In the genomic region with DNA sequence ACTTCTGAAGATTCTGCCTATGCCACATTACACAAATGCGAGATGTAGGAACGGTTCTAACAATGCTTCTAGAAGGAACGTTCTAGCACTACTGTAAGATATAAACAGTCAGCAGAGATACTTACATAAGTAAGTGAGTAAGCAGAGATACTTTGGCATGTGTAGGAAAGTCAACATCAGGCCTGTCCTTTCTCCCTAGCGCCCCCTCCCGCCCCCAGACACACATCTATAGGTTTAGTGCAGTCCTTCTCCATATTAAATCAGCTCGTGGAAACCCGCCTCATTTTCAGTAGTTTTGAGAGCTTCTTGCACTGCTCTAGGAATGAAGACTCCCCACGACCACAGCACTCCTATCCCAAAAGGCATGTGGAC, we compare ENCODE assay signal across 8 mouse cellular contexts. TPM values are rescaled to one million over a fixed set of nuclear protein-coding genes. Genes with fewer than 3 reads are reported as not detected.
A peak's percentile ranks its signal among the peaks of the same experiment; 100 is the strongest.
DNase-seq lines count a peak whose midpoint lies in the region; ATAC-seq and TF ChIP-seq lines count a peak whose summit lies in the region.

No protein-coding gene starts in this region.

- WGBS in heart, embryonic 12.5 days, result 12% methylated on average over 8 of the region's 8 CpGs
- 13% methylated on average over 8 of the region's 8 CpGs for WGBS in intestine, embryonic 14.5 days

- DNase-seq in heart, postnatal 25 days (ENCODE audit: low spot score), result no peak
- DNase-seq in G1E (ENCODE audit: low spot score), result peak; percentile 28
- DNase-seq in intestine, embryonic 14.5 days (ENCODE audit: low spot score), result no peak
- DNase-seq in lung, postnatal 10 days, result peak; percentile 48
- peak; percentile 55 for DNase-seq in right cerebral cortex, postnatal 14 days
- DNase-seq in c-Kit-positive CD71-positive TER-119-positive erythroid progenitor cells, embryonic 14.5 days (ENCODE audit: low spot score), result no peak

- TF ChIP-seq CTCF in G1E (IDR thresholded peaks at IDR 0.05; ENCODE audit: low read depth, low read length), result no peak

- no peaks in the 10 kb centered on the region for H3K36me3 ChIP-seq in heart, embryonic 12.5 days
- no peaks in the 10 kb centered on the region for H3K36me3 ChIP-seq in G1E (replicated peaks)
- no peaks in the 10 kb centered on the region for H3K36me3 ChIP-seq in intestine, embryonic 14.5 days (ENCODE audit: control insufficient read depth, insufficient read depth, low read length)

- intact Hi-C loops in heart, postnatal 25 days (cut with DNase I), result loop anchor here (5.0 kb wide), 1 partner anchor 225 kb away; no protein-coding TSS in a partner anchor

- H3K9ac ChIP-seq in heart, embryonic 12.5 days, result peak overlapping the region; percentile 73
- H3K9ac ChIP-seq in intestine, embryonic 14.5 days (ENCODE audit: low read length), result peak overlapping the region; percentile 63

- H3K9me3 ChIP-seq in heart, embryonic 12.5 days (replicated peaks), result no peaks in the 10 kb centered on the region
- no peaks in the 10 kb centered on the region for H3K9me3 ChIP-seq in G1E (replicated peaks)
- no peaks in the 10 kb centered on the region for H3K9me3 ChIP-seq in intestine, embryonic 14.5 days (ENCODE audit: control insufficient read depth, low read length)

- ATAC-seq in heart, embryonic 12.5 days (ENCODE audit: insufficient number of reproducible peaks, low FRiP score), result peak; percentile 15
- ATAC-seq in G1E (ENCODE audit: extremely low read depth, insufficient number of reproducible peaks, low FRiP score, poor library complexity, severe bottlenecking), result no peak
- peak; percentile 62 for ATAC-seq in erythroblast, adult 5-6 weeks (replicated peaks; ENCODE audit: low FRiP score, poor library complexity, severe bottlenecking)
- peak; percentile 10 for ATAC-seq in intestine, embryonic 14.5 days (replicated peaks; ENCODE audit: low FRiP score, low TSS enrichment, low read depth)

- peak overlapping the region; percentile 57 for H3K4me3 ChIP-seq in heart, embryonic 12.5 days
- H3K4me3 ChIP-seq in G1E (ENCODE audit: low read depth, low read length), result peak overlapping the region; percentile 71
- peak overlapping the region; percentile 45 for H3K4me3 ChIP-seq in intestine, embryonic 14.5 days (ENCODE audit: low read depth, low read length)

- H3K4me1 ChIP-seq in heart, embryonic 12.5 days (replicated peaks), result peaks cover 8% of the 10 kb centered on the region
- H3K4me1 ChIP-seq in G1E (ENCODE audit: insufficient read depth, low read depth, low read length), result peaks cover 34% of the 10 kb centered on the region
- H3K4me1 ChIP-seq in intestine, embryonic 14.5 days (replicated peaks; ENCODE audit: control insufficient read depth, insufficient read depth, low read length), result no peaks in the 10 kb centered on the region; the same call in 1 of the 2 replicates

- peaks cover 12% of the 10 kb centered on the region for H3K27me3 ChIP-seq in heart, embryonic 12.5 days (replicated peaks)
- peaks cover 6% of the 10 kb centered on the region; the same call in 1 of the 2 replicates for H3K27me3 ChIP-seq in G1E (ENCODE audit: insufficient read depth, low read length)
- H3K27me3 ChIP-seq in intestine, embryonic 14.5 days (replicated peaks; ENCODE audit: control insufficient read depth, insufficient read depth, low read length), result no peaks in the 10 kb centered on the region

- peak overlapping the region; percentile 66; the same call in 1 of the 2 replicates for H3K27ac ChIP-seq in heart, embryonic 12.5 days (ENCODE audit: poor library complexity, severe bottlenecking)
- H3K27ac ChIP-seq in intestine, embryonic 14.5 days (ENCODE audit: low read depth), result peak overlapping the region; percentile 76; the same call in 1 of the 2 replicates

- peak overlapping the region; percentile 86 for H3K4me2 ChIP-seq in heart, embryonic 12.5 days
- H3K4me2 ChIP-seq in intestine, embryonic 14.5 days (ENCODE audit: low read length), result peak overlapping the region; percentile 81

RNA-seq across cellular contexts. Expression of a gene that starts 7.9 kb away (rescaled TPM):
- polyA plus RNA-seq in heart, embryonic 12.5 days (2016; fragmentation: Nextera tagmentation; extraction: Ambion mirVana), result 4.0 and 6.5 TPM in 2 replicates
- 10 to 100 TPM; 47.3 to 58.1 TPM for total RNA-seq in heart, postnatal 25 days (2021)
- total RNA-seq in G1E (2014; fragmentation: Nextera tagmentation) (2,071 and 2,480 TPM in 2 replicates), G1E (2017) (8,098 and 8,372 TPM in 2 replicates)
- 0.29 and 0.75 TPM in 2 replicates for polyA plus RNA-seq in G1E (2012)
- total RNA-seq in erythroblast, adult 5-6 weeks (2015; ENCODE audit: low replicate concordance), result 715 and 759 TPM in 2 replicates
- total RNA-seq in erythroblast, adult 5-6 weeks (2017; ENCODE audit: low replicate concordance), result 2,995 and 4,039 TPM in 2 replicates
- 20.1 and 22.0 TPM in 2 replicates for polyA plus RNA-seq in intestine, embryonic 14.5 days (2014; fragmentation: Nextera tagmentation; extraction: Ambion mirVana)

RNA-seq across cellular contexts. Expression of a gene that starts 9.0 kb away (rescaled TPM):
- polyA plus RNA-seq in heart, embryonic 12.5 days (2016; fragmentation: Nextera tagmentation; extraction: Ambion mirVana), result 23.4 and 26.5 TPM in 2 replicates
- 10 to 100 TPM; 25.8 to 48.9 TPM for total RNA-seq in heart, postnatal 25 days (2021)
- 2,573 and 2,582 TPM in 2 replicates for total RNA-seq in G1E (2014; fragmentation: Nextera tagmentation)
- total RNA-seq in G1E (2017), result 465 and 1,341 TPM in 2 replicates
- polyA plus RNA-seq in G1E (2012), result 16.2 and 95.7 TPM in 2 replicates
- total RNA-seq in erythroblast, adult 5-6 weeks (2015; ENCODE audit: low replicate concordance), result 373 and 489 TPM in 2 replicates
- total RNA-seq in erythroblast, adult 5-6 weeks (2017; ENCODE audit: low replicate concordance), result 312 and 340 TPM in 2 replicates
- 77.9 and 79.1 TPM in 2 replicates for polyA plus RNA-seq in intestine, embryonic 14.5 days (2014; fragmentation: Nextera tagmentation; extraction: Ambion mirVana)

RNA-seq across cellular contexts. Expression of a gene that starts 14.3 kb away (rescaled TPM):
- polyA plus RNA-seq in heart, embryonic 12.5 days (2016; fragmentation: Nextera tagmentation; extraction: Ambion mirVana), result 3.2 and 3.7 TPM in 2 replicates
- 10 to 100 TPM; 14.4 to 16.9 TPM for total RNA-seq in heart, postnatal 25 days (2021)
- 490 and 543 TPM in 2 replicates for total RNA-seq in G1E (2014; fragmentation: Nextera tagmentation)
- total RNA-seq in G1E (2017), result 66.6 and 93.8 TPM in 2 replicates
- polyA plus RNA-seq in G1E (2012), result 1.8 and 9.3 TPM in 2 replicates
- total RNA-seq in erythroblast, adult 5-6 weeks (2015; ENCODE audit: low replicate concordance), result 114 and 128 TPM in 2 replicates
- 46.8 and 67.0 TPM in 2 replicates for total RNA-seq in erythroblast, adult 5-6 weeks (2017; ENCODE audit: low replicate concordance)
- polyA plus RNA-seq in intestine, embryonic 14.5 days (2014; fragmentation: Nextera tagmentation; extraction: Ambion mirVana), result 11.1 and 14.2 TPM in 2 replicates

RNA-seq across cellular contexts. Expression of a gene that starts 16.4 kb away (rescaled TPM):
- 0.71 and 0.82 TPM in 2 replicates for polyA plus RNA-seq in heart, embryonic 12.5 days (2016; fragmentation: Nextera tagmentation; extraction: Ambion mirVana)
- 1 to 10 TPM in 1 of 2 experiments, under 1 TPM in 1; 0.94 to 1.1 TPM for total RNA-seq in heart, postnatal 25 days (2021)
- total RNA-seq in G1E (2014; fragmentation: Nextera tagmentation), result 0.53 TPM in 1 of 2 replicates, not detected in the other
- total RNA-seq in G1E (2017), result 0.12 and 0.16 TPM in 2 replicates
- not detected in 2 replicates for polyA plus RNA-seq in G1E (2012)
- total RNA-seq in erythroblast, adult 5-6 weeks (2015; ENCODE audit: low replicate concordance), result 9.0 and 10.8 TPM in 2 replicates
- 4.0 and 4.5 TPM in 2 replicates for total RNA-seq in erythroblast, adult 5-6 weeks (2017; ENCODE audit: low replicate concordance)
- polyA plus RNA-seq in intestine, embryonic 14.5 days (2014; fragmentation: Nextera tagmentation; extraction: Ambion mirVana), result 3.4 TPM in 2 replicates

RNA-seq across cellular contexts. Expression of a gene that starts 30.9 kb away (rescaled TPM):
- 0.64 and 1.4 TPM in 2 replicates for polyA plus RNA-seq in heart, embryonic 12.5 days (2016; fragmentation: Nextera tagmentation; extraction: Ambion mirVana)
- not detected for total RNA-seq in heart, postnatal 25 days (2021)
- 21.7 and 42.6 TPM in 2 replicates for total RNA-seq in G1E (2014; fragmentation: Nextera tagmentation)
- total RNA-seq in G1E (2017), result 9.1 and 9.9 TPM in 2 replicates
- not detected in 2 replicates for polyA plus RNA-seq in G1E (2012)
- 16.7 and 20.9 TPM in 2 replicates for total RNA-seq in erythroblast, adult 5-6 weeks (2015; ENCODE audit: low replicate concordance)
- total RNA-seq in erythroblast, adult 5-6 weeks (2017; ENCODE audit: low replicate concordance), result 15.1 TPM in 1 of 2 replicates, not detected in the other
- 0.56 and 2.0 TPM in 2 replicates for polyA plus RNA-seq in intestine, embryonic 14.5 days (2014; fragmentation: Nextera tagmentation; extraction: Ambion mirVana)

Comparison
In these comparisons a context has a peak if more than half of its experiments do, and no peak if none do; other contexts are left out.
1. DNase-seq: peak in G1E (single experiment), lung, postnatal 10 days (single experiment) and right cerebral cortex, postnatal 14 days (single experiment); none in heart, postnatal 25 days (single experiment), intestine, embryonic 14.5 days (single experiment) and c-Kit-positive CD71-positive TER-119-positive erythroid progenitor cells, embryonic 14.5 days (single experiment).
2. RNA of a gene that starts 7.9 kb away (total RNA-seq): 2,071 to 8,372 TPM in G1E and 715 to 4,039 TPM in erythroblast, adult 5-6 weeks; 47.3 to 58.1 TPM in heart, postnatal 25 days; every median in the first group is over 10 times any median in the second.
3. RNA of a gene that starts 9.0 kb away (total RNA-seq): 465 to 2,582 TPM in G1E and 312 to 489 TPM in erythroblast, adult 5-6 weeks; 25.8 to 48.9 TPM in heart, postnatal 25 days; every median in the first group is over 4 times any median in the second.
4. Peak in every context shown above with its lines, with median percentiles within 50 percentile points of each other: H3K4me3 ChIP-seq.